Mouse (Mus musculus) C2C12 (cell line): ENCODE data around the gene Ptpn18.

Experiments
- CTCF ChIP-seq: IDR thresholded peaks from one replicate; pipeline ENCODE4 v1.5.1; 2011; ENCODE audit not compliant: control insufficient read depth, insufficient read depth, insufficient read length
- FOSL1 ChIP-seq: IDR thresholded peaks from one replicate; pipeline ENCODE4 v1.8.0; 2011; ENCODE audit warnings: mild to moderate bottlenecking, low read length; ENCODE audit not compliant: poor library complexity, insufficient read depth, severe bottlenecking
- MAX ChIP-seq: IDR thresholded peaks from one replicate; pipeline ENCODE4 v1.6.1; 2011; ENCODE audit warnings: mild to moderate bottlenecking, control low read depth
- MYOD1 ChIP-seq: IDR thresholded peaks from one replicate; pipeline ENCODE4 v1.6.1; 2011; ENCODE audit warnings: low read depth; ENCODE audit not compliant: control insufficient read depth, insufficient read length

GRCm38 (mm10) chr1:34507986-34508385 lies 48.4 kb downstream of the Ptpn18 start:
- TF ChIP-seq CTCF, result no peak
- no peak for TF ChIP-seq MAX
- TF ChIP-seq FOSL1, result no peak
- no peak for TF ChIP-seq MYOD1
